Mouse (Mus musculus) midbrain, embryonic 16.5 days (tissue): ENCODE data around the gene 4833420G17Rik. TPM values are rescaled to one million over a fixed set of nuclear protein-coding genes. Genes with fewer than 3 reads are reported as not detected.
"Not testable (repeated sequence)": the region's sequence is repeated elsewhere in the genome, so short reads cannot be mapped to it uniquely, and the experiment has no call there.

Source experiments
- ATAC-seq: fragments of 200-750 bp; cut with Nextera tagmentation; 2 replicates; pipeline ENCODE4 v1.8.0; 2017; ENCODE audit warnings: moderate TSS enrichment
- H3K27ac ChIP-seq: fragments of 300-500 bp; sonication (generic); 2 replicates; pipeline ENCODE4 v1.5.1; 2014; ENCODE audit warnings: mild to moderate bottlenecking, low read length, mixed read lengths
- H3K27me3 ChIP-seq: fragments of 300-500 bp; sonication (generic); 2 replicates; pipeline ENCODE4 v1.6.1; 2014; ENCODE audit warnings: low read depth, low read length, mixed read lengths; ENCODE audit not compliant: control insufficient read depth, insufficient read depth
- H3K36me3 ChIP-seq: fragments of 300-500 bp; sonication (generic); 2 replicates; pipeline ENCODE4 v1.6.1; 2014; ENCODE audit warnings: mild to moderate bottlenecking, low read length, moderate library complexity, mixed read lengths; ENCODE audit not compliant: control insufficient read depth, insufficient read depth
- H3K4me1 ChIP-seq: fragments of 300-500 bp; sonication (generic); 2 replicates; pipeline ENCODE4 v1.6.1; 2014; ENCODE audit warnings: mild to moderate bottlenecking, low read length, mixed read lengths; ENCODE audit not compliant: control insufficient read depth, insufficient read depth
- H3K4me2 ChIP-seq: fragments of 300-500 bp; sonication (generic); 2 replicates; pipeline ENCODE4 v1.6.1; 2014; ENCODE audit warnings: mild to moderate bottlenecking, low read length, mixed read lengths
- H3K4me3 ChIP-seq: fragments of 300-500 bp; sonication (generic); 2 replicates; pipeline ENCODE4 v1.5.1; 2014; ENCODE audit warnings: low read depth, mild to moderate bottlenecking, low read length, moderate library complexity, mixed read lengths
- H3K9ac ChIP-seq: fragments of 300-500 bp; sonication (generic); 2 replicates; pipeline ENCODE4 v1.6.1; 2014; ENCODE audit warnings: low read depth, low read length, mixed read lengths
- H3K9me3 ChIP-seq: fragments of 300-500 bp; sonication (generic); replicated peaks from 2 replicates; pipeline ENCODE4 v1.6.1; 2014; ENCODE audit warnings: mild to moderate bottlenecking, low read length, mixed read lengths; ENCODE audit not compliant: control insufficient read depth, poor library complexity, severe bottlenecking
- WGBS: fragments of 180-500 bp; shearing (Covaris S2); extraction: QIAGEN DNeasy Blood & Tissue Kit; methylation state at CpG from one replicate; pipeline ENCODE4 v1.1.7; 2014; 5-methylcytosine and 5-hydroxymethylcytosine counted together
- polyA plus RNA-seq: library from polyadenylated mRNA; unstranded; fragments of >200 nt; fragmentation: Nextera tagmentation; extraction: Ambion mirVana; gene quantifications from 2 replicates; pipeline ENCODE4 v1.2.1, GENCODE M21; 2015

The 4833420G17Rik gene
- polyA plus RNA-seq, 1 experiment from 2014 or later, result 90.0 TPM

GRCm38 (mm10) chr13:119456342-119456741 is 6.2 kb upstream of the 4833420G17Rik start:
- H3K4me3 ChIP-seq, result no peak overlapping the region
- no peak for ATAC-seq
- H3K9me3 ChIP-seq, result no peaks in the 10 kb centered on the region
- no peak overlapping the region for H3K27ac ChIP-seq
- H3K4me1 ChIP-seq, result no peaks in the 10 kb centered on the region
- 93% methylated on average over 7 of the region's 7 CpGs for WGBS
- no peak overlapping the region for H3K4me2 ChIP-seq
- H3K36me3 ChIP-seq, result peaks cover 11% of the 10 kb centered on the region; the same call in 1 of the 2 replicates
- H3K9ac ChIP-seq, result no peak overlapping the region
- no peaks in the 10 kb centered on the region for H3K27me3 ChIP-seq

GRCm38 (mm10) chr13:119461900-119462595 is 520 bp upstream of the 4833420G17Rik start:
- peaks cover 20% of the 10 kb centered on the region for H3K4me1 ChIP-seq
- ATAC-seq, result peak; percentile 79
- peak overlapping the region; percentile 55 for H3K4me2 ChIP-seq
- 10% methylated on average over 10 of the region's 10 CpGs for WGBS
- no peaks in the 10 kb centered on the region for H3K27me3 ChIP-seq
- H3K27ac ChIP-seq, result peak overlapping the region; percentile 83
- H3K4me3 ChIP-seq, result peak overlapping the region; percentile 78
- no peaks in the 10 kb centered on the region for H3K9me3 ChIP-seq
- peaks cover 6% of the 10 kb centered on the region for H3K36me3 ChIP-seq
- peak overlapping the region; percentile 78 for H3K9ac ChIP-seq

GRCm38 (mm10) chr13:119476631-119477030 is 14.1 kb downstream of the 4833420G17Rik start:
- no peaks in the 10 kb centered on the region for H3K27me3 ChIP-seq
- H3K9me3 ChIP-seq, result no peaks in the 10 kb centered on the region
- WGBS, result 87% methylated on average over 9 of the region's 9 CpGs
- H3K9ac ChIP-seq, result no peak overlapping the region
- ATAC-seq, result no peak
- H3K4me1 ChIP-seq, result no peaks in the 10 kb centered on the region
- H3K4me2 ChIP-seq, result no peak overlapping the region
- no peak overlapping the region for H3K4me3 ChIP-seq
- peaks cover 40% of the 10 kb centered on the region for H3K36me3 ChIP-seq
- H3K27ac ChIP-seq, result no peak overlapping the region

GRCm38 (mm10) chr13:119477789-119478188 is 15.2 kb downstream of the 4833420G17Rik start:
- no peak overlapping the region for H3K4me3 ChIP-seq
- H3K4me1 ChIP-seq, result no peaks in the 10 kb centered on the region
- H3K4me2 ChIP-seq, result no peak overlapping the region
- H3K9ac ChIP-seq, result no peak overlapping the region
- WGBS, result 92% methylated on average over 2 of the region's 2 CpGs
- H3K36me3 ChIP-seq, result peaks cover 35% of the 10 kb centered on the region
- no peak overlapping the region for H3K27ac ChIP-seq
- no peak for ATAC-seq
- no peaks in the 10 kb centered on the region for H3K9me3 ChIP-seq
- H3K27me3 ChIP-seq, result no peaks in the 10 kb centered on the region

GRCm38 (mm10) chr13:119487354-119487753 is 24.8 kb downstream of the 4833420G17Rik start:
- H3K4me3 ChIP-seq, result no peak overlapping the region
- no peaks in the 10 kb centered on the region for H3K27me3 ChIP-seq
- no peak for ATAC-seq
- H3K4me2 ChIP-seq, result peak overlapping the region; percentile 26; the same call in 1 of the 2 replicates
- H3K9me3 ChIP-seq, result peaks cover 9% of the 10 kb centered on the region
- WGBS, result 72% methylated on average over 7 of the region's 7 CpGs
- H3K36me3 ChIP-seq, result peaks cover 25% of the 10 kb centered on the region
- H3K9ac ChIP-seq, result no peak overlapping the region
- no peak overlapping the region for H3K27ac ChIP-seq
- no peaks in the 10 kb centered on the region for H3K4me1 ChIP-seq

GRCm38 (mm10) chr13:119487880-119488580 is 25.5 kb downstream of the 4833420G17Rik start, which contains the start of the genes Tmem267 and 3110070M22Rik:
Gene Tmem267, plus strand, starts transcription at chr13:119488039.
Gene 3110070M22Rik, minus strand, starts transcription at chr13:119488383.
- Histone ChIP-seq H3K27ac (peak within 1 kb of the TSS; percentile 51), H3K9me3 (peaks cover 9% of the 10 kb centered on the region), H3K4me2 (peak within 1 kb of the TSS; percentile 32), H3K4me1 (no peaks in the 10 kb centered on the region), H3K27me3 (no peaks in the 10 kb centered on the region), H3K4me3 (no peak within 1 kb of the TSS), H3K9ac (peak within 1 kb of the TSS; percentile 4; the same call in 1 of the 2 replicates), H3K36me3 (peaks cover 23% of the 10 kb centered on the region)
- ATAC-seq, result no peak
- 84% methylated on average over 87 of the region's 87 CpGs for WGBS

- H3K4me1 ChIP-seq, H3K27me3 ChIP-seq, H3K36me3 ChIP-seq, H3K4me2 ChIP-seq, ATAC-seq, H3K9ac ChIP-seq, H3K27ac ChIP-seq, H3K4me3 ChIP-seq: not testable (repeated sequence)
- peaks cover 14% of the 10 kb centered on the region for H3K9me3 ChIP-seq
- WGBS, result 93% methylated on average over 10 of the region's 10 CpGs
These were observed 29.5 kb downstream of the 4833420G17Rik start for GRCm38 (mm10) chr13:119492083-119492482.

- not testable (repeated sequence) for H3K4me1 ChIP-seq, ATAC-seq
- 98% methylated on average over 10 of the region's 22 CpGs for WGBS
These were observed 32.4 kb downstream of the 4833420G17Rik start for GRCm38 (mm10) chr13:119494938-119495337.

More at GRCm38 (mm10) chr13:119494938-119495337, 32.4 kb downstream of the 4833420G17Rik start:
- H3K27ac ChIP-seq, H3K4me3 ChIP-seq, H3K9ac ChIP-seq, H3K27me3 ChIP-seq, H3K4me2 ChIP-seq, H3K36me3 ChIP-seq: not testable (repeated sequence)
- H3K9me3 ChIP-seq, result peaks cover 12% of the 10 kb centered on the region
